Mouse (Mus musculus) heart, adult 18-20 months (tissue): ENCODE measurements around the gene Il2. TPM values are rescaled to one million over a fixed set of nuclear protein-coding genes. Genes with fewer than 3 reads are reported as not detected.

Source experiments
- total RNA-seq, 2 experiments: library from RNA; stranded (reverse); gene quantifications; 2 replicates each; pipeline ENCODE4 v1.2.3; 2021

Gene Il2
- total RNA-seq, 2 experiments from 2014 or later = not detected

Other genes with a start within 250 kb of the Il2 start
- not detected for gene Adad1, start 62.4 kb downstream of the Il2 start, total RNA-seq
- gene Il21, start 106.7 kb upstream of the Il2 start, total RNA-seq = not detected
- 1 to 10 TPM in 1 of 2 experiments, under 1 TPM in 1; 0.77 to 1.2 TPM for gene Bbs12, start 186.6 kb upstream of the Il2 start, total RNA-seq
- gene Cetn4, start 186.7 kb upstream of the Il2 start, total RNA-seq = under 1 TPM; 0.37 to 0.95 TPM
- gene Fgf2, start 222.4 kb upstream of the Il2 start, total RNA-seq = 10 to 100 TPM in 1 of 2 experiments, 1 to 10 TPM in 1; 5.3 to 12.0 TPM